Mouse (Mus musculus): ENCODE data around the gene Mboat2.

DNA sequence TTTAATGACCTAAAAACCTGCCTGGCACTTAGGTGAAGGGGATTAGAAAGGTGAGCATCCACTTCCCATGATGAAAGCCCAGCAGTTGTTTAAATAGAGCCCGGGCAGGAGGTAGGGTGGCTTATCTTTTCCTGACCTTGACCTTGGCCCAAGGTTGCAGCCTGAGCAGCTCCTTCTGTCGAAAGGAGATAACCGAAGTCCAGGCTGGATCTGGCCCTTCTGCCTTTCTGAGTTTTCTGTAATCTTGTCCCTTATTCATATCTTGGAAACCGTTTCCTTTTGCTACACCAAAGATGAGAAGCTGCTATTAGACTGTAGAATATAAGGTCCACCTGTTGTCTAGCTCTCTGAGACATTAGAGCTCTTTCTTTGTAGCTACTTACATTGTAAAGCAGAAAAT, 61.9 kb downstream of the Mboat2 start:
- TF ChIP-seq POLR2A (IDR thresholded peaks at IDR 0.05; ENCODE audit: low read depth, low read length) = no peak
- TF ChIP-seq CTCF (conservative IDR thresholded peaks at IDR 0.05; ENCODE audit: insufficient read depth, insufficient read length, low read depth, low read length) = no peak

Measured in kidney, adult 2 months (tissue).